Mouse (Mus musculus): Measurements from ENCODE around the gene Spats2. TPM values are rescaled to one million over a fixed set of nuclear protein-coding genes. Genes with fewer than 3 reads are reported as not detected.
"Not testable (repeated sequence)": the region's sequence is repeated elsewhere in the genome, so short reads cannot be mapped to it uniquely, and the experiment has no call there.

The Spats2 gene
- total RNA-seq, 2 experiments from 2014 or later: 35.2 to 37.5 TPM

DNA sequence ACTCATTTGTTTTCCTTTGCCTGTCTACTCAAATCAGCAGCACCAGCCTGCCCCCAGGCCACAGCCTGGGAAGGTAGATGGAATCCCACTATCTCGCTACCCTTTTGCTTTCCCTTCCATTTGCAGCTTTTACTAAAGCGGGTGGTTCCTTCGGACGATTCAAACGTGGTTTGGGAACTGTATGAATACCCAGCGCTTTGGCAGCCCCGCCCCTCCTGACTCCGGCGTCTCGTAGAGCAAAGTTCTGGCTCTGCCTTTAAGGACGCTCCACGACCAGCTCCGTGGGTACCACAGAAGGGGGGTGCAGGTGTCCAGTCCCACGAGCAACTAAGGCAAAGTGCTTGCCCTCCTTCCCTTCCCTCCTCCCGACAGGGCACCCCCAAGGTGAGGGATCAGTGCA is 125.4 kb downstream of the Spats2 start:
- intact Hi-C loops (cut with DNase I); DNase-seq (ENCODE audit: low spot score in 2 of 2): not testable (repeated sequence)

DNA sequence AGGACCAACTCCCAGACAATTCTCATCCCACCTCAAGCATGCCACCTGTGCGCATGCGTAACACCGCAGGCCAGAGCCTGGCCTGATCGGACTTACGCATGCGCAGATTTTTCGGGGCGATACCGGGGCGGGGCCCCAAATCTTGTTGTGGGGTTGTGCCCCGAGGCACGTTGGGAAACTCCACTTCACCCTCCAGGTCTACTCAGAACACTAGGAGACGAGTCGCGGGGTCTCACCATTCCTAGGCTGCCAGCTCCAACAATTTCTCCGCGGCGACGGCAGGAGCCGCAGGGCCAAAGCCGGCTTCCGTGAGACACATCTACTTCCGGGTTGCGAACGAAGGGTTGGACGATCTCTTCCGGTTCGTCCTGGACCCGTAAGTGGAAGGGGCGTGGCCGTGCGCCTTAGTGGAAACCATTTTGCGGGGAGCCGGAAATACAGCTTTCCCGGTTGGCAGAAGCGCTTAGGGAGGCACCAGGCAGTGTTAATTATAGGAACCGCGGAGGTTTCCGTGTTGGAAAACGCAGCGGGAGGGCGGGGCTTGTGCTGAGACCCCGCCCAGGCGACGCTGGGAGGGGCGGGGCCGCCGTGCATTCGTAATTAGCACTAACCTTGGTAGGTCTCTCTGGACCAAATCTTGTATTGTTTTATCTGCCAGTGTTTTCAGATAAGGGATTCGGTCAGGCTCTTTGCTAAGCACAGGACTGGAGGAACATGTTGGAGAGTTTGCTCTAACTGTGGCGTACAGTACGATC is 126.1 kb downstream of the Spats2 start, which contains the start of gene Mcrs1:
TSS of gene Mcrs1 (minus strand) at position 336 of the 755 bp plus-strand sequence.
- intact Hi-C loops (cut with DNase I): no loop called here
- peak; percentile 98 for DNase-seq (ENCODE audit: low spot score in 2 of 2)

DNA sequence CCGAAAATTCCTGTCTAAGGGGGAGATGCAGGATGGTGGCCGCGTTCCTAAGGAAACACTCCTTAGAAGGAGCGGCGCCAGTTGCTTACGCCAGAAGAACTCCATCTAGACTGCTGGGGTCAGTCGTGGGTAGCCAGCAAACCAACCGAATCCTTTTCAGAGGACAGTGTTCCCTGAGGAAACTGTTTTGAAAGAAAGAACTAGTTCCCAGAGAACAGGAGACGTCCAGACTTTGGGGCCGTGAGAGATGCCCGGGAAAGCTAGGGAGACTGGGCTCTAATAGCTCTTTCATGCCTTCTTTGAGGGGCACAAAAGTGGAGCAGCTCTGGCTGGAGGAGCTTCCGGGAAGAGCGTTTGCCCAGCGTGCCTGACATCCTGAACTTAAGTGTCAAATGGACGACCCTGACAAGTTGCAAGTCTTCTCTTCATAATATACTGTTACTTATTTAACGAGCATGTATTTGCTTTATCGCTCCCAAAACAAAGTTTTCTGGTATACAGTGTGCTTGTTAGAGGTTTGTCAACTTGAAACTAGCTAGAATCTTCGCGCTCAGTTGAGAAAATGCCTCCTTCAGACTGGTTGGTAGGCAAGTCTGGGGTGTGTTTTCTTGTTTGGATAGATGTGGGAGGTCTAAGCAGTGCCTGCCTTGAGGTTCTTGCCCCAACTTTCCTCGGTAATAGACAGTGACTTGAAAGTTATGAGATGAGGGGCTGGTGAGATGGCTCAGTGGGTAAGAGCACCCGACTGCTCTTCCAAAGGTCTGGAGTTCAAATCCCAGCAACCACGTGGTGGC is 126.9 kb downstream of the Spats2 start:
- no peak for DNase-seq (ENCODE audit: low spot score in 2 of 2)
- intact Hi-C loops (cut with DNase I): no loop called here

DNA sequence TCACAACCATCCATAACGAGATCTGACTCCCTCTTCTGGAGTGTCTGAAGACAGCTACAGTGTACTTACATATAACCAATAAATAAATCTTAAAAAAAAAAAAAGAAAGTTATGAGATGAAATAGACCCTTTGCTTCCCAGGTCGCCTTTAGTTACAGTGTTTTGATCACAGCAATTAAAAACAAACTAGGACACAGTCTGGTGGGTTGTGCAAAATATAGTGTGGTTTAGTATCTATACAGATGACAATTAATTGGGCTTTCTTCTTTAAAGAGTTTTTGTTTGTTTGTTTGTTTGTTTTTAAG is 127.4 kb downstream of the Spats2 start:
- intact Hi-C loops (cut with DNase I); DNase-seq (ENCODE audit: low spot score in 2 of 2): not testable (repeated sequence)

DNA sequence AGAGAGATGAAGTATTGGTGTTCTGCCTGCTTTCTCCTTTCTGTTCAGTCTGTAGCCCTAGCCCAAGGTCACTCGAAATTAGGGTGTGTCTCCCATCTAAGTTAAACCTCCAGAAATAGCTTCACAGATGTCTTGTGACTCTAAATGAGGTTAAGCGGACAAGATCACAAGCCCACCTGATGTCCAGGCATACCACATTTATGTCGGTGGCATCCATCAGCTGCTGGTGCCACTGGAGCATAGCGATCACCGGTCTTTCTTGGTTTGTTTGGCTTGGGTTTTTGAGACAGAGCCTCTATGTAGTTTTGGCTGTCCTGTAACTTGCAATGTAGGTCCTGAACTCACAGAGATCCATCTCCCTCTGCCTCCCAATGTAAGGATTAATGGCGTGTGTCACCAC is 128.1 kb downstream of the Spats2 start:
- no peak for DNase-seq (ENCODE audit: low spot score in 2 of 2)
- intact Hi-C loops (cut with DNase I): no loop called here

DNA sequence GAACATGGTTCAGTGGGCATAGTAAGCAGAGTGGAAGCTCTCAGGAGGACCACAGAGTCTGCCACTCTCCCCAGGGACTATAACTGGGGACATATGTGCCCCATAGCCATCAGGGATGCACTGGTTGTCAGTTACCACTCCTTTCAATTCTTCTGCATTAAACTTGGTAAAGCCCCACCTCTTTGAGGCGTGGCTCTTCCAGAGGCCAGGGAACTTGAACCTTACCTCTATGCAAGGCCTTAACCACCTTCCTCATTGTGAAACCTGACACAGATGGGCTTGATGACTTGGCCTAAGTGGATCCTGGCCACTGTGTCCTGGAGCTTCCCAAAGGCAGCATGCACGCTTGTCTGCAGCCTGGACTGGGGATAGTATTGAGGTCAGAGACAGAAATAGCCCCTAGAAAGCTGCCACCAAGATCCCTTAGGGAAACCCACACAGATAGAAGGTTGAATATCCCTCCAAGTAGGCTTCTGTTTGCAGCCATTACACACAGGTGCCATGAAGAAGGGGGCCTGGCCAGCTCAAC is 128.8 kb downstream of the Spats2 start:
- intact Hi-C loops (cut with DNase I): no loop called here
- no peak for DNase-seq (ENCODE audit: low spot score in 2 of 2)

DNA sequence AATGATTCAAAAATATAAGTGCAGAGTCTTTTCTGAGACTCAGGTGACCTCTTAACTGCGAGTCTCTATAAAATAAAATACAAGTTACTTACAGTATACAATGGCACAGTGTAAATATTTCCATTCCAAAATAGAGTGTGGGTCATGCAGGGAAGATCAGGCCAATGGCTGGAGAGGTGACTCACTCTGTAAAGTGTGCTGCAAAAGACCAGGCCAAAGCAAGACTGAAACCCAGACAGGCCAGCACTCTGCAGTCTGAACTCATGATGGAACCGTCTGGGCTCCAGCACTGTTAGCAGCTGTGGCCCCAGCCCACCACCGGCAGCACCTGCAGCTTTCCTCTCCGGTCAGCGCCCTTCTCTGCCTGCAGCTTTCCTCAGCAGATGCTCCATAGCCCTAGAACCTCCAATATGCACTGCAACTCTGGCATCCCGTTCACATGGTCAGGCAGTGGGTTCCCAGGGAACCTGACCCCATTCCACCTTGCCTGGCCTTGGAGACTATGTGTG is 129.6 kb downstream of the Spats2 start:
- intact Hi-C loops (cut with DNase I): no loop called here
- DNase-seq (ENCODE audit: low spot score in 2 of 2): no peak

DNA sequence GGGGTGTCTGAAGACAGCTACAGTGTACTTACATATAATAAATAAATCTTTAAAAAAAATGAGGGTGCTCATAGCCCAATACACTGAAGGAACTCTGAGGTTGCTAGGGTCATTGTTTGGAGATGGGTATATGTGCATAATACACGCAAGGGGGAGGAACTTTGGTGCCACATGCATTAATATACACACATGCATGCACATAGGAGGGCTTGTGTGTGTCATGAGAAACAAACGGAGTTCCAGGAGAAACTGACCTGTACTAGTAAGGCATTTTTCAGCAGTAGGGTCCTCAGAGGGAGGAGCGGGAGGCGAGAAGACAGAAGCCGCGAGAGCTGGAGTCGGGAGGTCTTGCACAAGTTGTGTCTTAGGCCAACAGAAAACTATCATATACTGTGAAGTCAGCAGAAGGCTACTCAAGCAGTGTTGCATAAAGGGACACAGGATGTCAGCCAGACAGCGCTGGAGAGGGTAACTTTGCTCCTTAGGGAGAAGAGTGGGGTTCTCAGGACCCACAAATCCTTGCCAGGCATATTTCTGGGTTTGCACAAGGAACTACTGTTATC is 133.5 kb downstream of the Spats2 start:
- intact Hi-C loops (cut with DNase I): no loop called here

DNA sequence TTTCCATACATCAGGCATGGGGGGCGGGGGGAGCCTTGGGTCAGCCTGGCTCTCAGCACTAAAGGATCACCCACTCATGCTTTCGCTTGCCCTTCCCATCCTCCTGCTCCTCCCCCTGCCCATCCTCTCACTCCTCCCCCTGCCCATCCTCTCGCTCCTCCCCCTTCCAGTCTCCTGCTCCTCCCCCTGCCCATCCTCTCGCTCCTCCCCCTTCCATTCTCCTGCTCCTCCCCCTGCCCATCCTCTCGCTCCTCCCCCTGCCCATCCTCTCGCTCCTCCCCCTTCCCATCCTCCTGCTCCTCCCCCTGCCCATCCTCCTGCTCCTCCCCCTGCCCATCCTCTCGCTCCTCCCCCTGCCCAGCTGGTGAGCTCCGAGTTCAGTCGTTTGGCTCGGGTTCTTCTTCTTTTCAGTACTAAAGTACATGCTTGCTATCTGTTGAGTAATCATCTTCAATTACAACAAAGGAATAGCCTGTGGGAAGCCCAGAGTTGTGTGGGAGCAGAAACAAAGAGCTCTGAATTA is 134.1 kb downstream of the Spats2 start:
- intact Hi-C loops (cut with DNase I): loop anchor here (5.0 to 10.0 kb wide), 3 partner anchors 37 to 175 kb away; partner anchors contain the start of genes C1ql4 and Kcnh3

More for the DNA sequence above, 133.5 kb downstream of the Spats2 start:
- DNase-seq (ENCODE audit: low spot score in 2 of 2): no peak

DNA sequence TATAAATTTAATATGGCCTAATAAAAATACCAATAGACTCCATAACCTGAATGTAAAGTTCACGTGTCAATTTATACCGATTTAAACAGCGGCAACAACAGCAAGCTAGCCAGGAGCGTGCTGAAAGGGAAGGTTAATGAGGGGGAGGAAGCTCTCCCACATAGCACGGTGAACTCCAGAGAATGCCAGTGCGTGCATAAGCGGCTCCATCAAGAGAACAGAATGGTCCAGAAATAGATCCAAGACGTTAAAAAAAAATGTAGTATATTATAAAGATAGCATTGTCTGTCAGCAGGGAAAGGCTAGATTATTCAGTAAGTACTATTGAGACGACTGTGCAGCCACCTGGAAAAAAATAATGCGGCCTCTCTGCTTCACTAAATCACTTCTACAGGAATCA is 137.0 kb downstream of the Spats2 start:
- intact Hi-C loops (cut with DNase I): loop anchor here (5.0 to 10.0 kb wide), 3 partner anchors 40 to 178 kb away; partner anchors contain the start of genes C1ql4 and Kcnh3
- DNase-seq (ENCODE audit: low spot score in 2 of 2): no peak

More for the DNA sequence above, 134.1 kb downstream of the Spats2 start:
- no peak for DNase-seq (ENCODE audit: low spot score in 2 of 2)

Small RNA genes within 50 kb of the gene (microRNA-seq; reads per million reads assigned to microRNA genes)
- not detected for gene Mir6960

Other genes starting within 250 kb of the Spats2 start
- gene Rhebl1, start 231.4 kb upstream of the Spats2 start, total RNA-seq (2021): 10 to 100 TPM in 1 of 2 experiments, 1 to 10 TPM in 1; 9.0 to 10.5 TPM
- under 1 TPM in 1 of 2 experiments, not detected in 1; 0.35 TPM for gene Dhh, start 227.4 kb upstream of the Spats2 start, total RNA-seq (2021)
- 10 to 100 TPM; 12.6 to 16.6 TPM for gene Lmbr1l, start 207.7 kb upstream of the Spats2 start, total RNA-seq (2021)
- 100 to 1,000 TPM; 509 to 602 TPM for gene Tuba1b, start 191.4 kb upstream of the Spats2 start, total RNA-seq (2021)
- not detected for gene Gm49450, start 172.4 kb upstream of the Spats2 start, total RNA-seq (2021)
- gene Tuba1a, start 172.2 kb upstream of the Spats2 start, total RNA-seq (2021): 1,000 to 10,000 TPM in 1 of 2 experiments, 100 to 1,000 TPM in 1; 932 to 1,107 TPM
- gene Tuba1c, start 96.0 kb upstream of the Spats2 start, total RNA-seq (2021): 10 to 100 TPM; 60.3 to 78.5 TPM
- gene Prph, start 70.7 kb upstream of the Spats2 start, total RNA-seq (2021): 1 to 10 TPM in 1 of 2 experiments, under 1 TPM in 1; 0.97 to 1.8 TPM
- gene Troap, start 51.3 kb upstream of the Spats2 start, total RNA-seq (2021): under 1 TPM in 1 of 2 experiments, not detected in 1; 0.32 TPM
- gene C1ql4, start 38.1 kb upstream of the Spats2 start, total RNA-seq (2021): not detected
- under 1 TPM; 0.25 to 0.27 TPM for gene Dnajc22, start 32.7 kb upstream of the Spats2 start, total RNA-seq (2021)
- gene Kcnh3, start 98.9 kb downstream of the Spats2 start, total RNA-seq (2021): 100 to 1,000 TPM; 173 to 180 TPM
- 10 to 100 TPM; 80.9 to 91.9 TPM for gene Mcrs1, start 126.0 kb downstream of the Spats2 start, total RNA-seq (2021)
- gene Prpf40b, start 169.2 kb downstream of the Spats2 start, total RNA-seq (2021): 100 to 1,000 TPM in 1 of 2 experiments, 10 to 100 TPM in 1; 88.1 to 104 TPM
- gene Fam186b, start 170.0 kb downstream of the Spats2 start, total RNA-seq (2021): 1 to 10 TPM; 1.7 to 1.8 TPM
- gene Fmnl3, start 244.6 kb downstream of the Spats2 start, total RNA-seq (2021): 10 to 100 TPM; 10.6 to 10.8 TPM

All from left cerebral cortex, postnatal 36 days (tissue).